Mouse (Mus musculus) hindbrain, embryonic 11.5 days (tissue): ENCODE measurements around the gene Cdyl2. TPM values are rescaled to one million over a fixed set of nuclear protein-coding genes. Genes with fewer than 3 reads are reported as not detected.

ENCODE experiments used
- ATAC-seq: fragments of 200-750 bp; cut with Nextera tagmentation; 2 replicates; pipeline ENCODE4 v1.8.0; 2017; ENCODE audit warnings: mild to moderate bottlenecking, moderate TSS enrichment, moderate library complexity; ENCODE audit not compliant: low FRiP score
- DNase-seq: peaks from one replicate; pipeline ENCODE4 v3.0.0-alpha.2; 2015; ENCODE audit warnings: low spot score
- H3K27ac ChIP-seq: fragments of 300-500 bp; sonication (generic); 2 replicates; pipeline ENCODE4 v1.5.1; 2014; ENCODE audit warnings: mild to moderate bottlenecking, low read depth, low read length
- H3K27me3 ChIP-seq: fragments of 300-500 bp; sonication (generic); 2 replicates; pipeline ENCODE4 v1.6.1; 2014; ENCODE audit warnings: mild to moderate bottlenecking, low read length, moderate library complexity, mixed read lengths; ENCODE audit not compliant: control insufficient read depth, insufficient read depth
- H3K36me3 ChIP-seq: fragments of 300-500 bp; sonication (generic); 2 replicates; pipeline ENCODE4 v1.6.1; 2014; ENCODE audit warnings: mild to moderate bottlenecking, low read length, moderate library complexity, mixed read lengths; ENCODE audit not compliant: control insufficient read depth, insufficient read depth
- H3K4me1 ChIP-seq: fragments of 300-500 bp; sonication (generic); replicated peaks from 2 replicates; pipeline ENCODE4 v1.6.1; 2014; ENCODE audit warnings: low read length, mixed read lengths; ENCODE audit not compliant: control insufficient read depth, insufficient read depth
- H3K4me2 ChIP-seq: fragments of 300-500 bp; sonication (generic); replicated peaks from 2 replicates; pipeline ENCODE4 v1.6.1; 2014; ENCODE audit warnings: mild to moderate bottlenecking, low read depth, low read length
- H3K4me3 ChIP-seq: fragments of 300-500 bp; sonication (generic); 2 replicates; pipeline ENCODE4 v1.5.1; 2014; ENCODE audit warnings: low read depth, low read length
- H3K9ac ChIP-seq: fragments of 300-500 bp; sonication (generic); 2 replicates; pipeline ENCODE4 v1.6.1; 2014; ENCODE audit warnings: low read depth, low read length
- H3K9me3 ChIP-seq: fragments of 300-500 bp; sonication (generic); 2 replicates; pipeline ENCODE4 v1.6.1; 2016; ENCODE audit warnings: low read length; ENCODE audit not compliant: control insufficient read depth
- WGBS: fragments of 180-500 bp; shearing (Covaris S2); extraction: QIAGEN DNeasy Blood & Tissue Kit; methylation state at CpG from one replicate; pipeline ENCODE4 v1.1.7; 2014; 5-methylcytosine and 5-hydroxymethylcytosine counted together
- polyA plus RNA-seq: library from polyadenylated mRNA; unstranded; fragments of >200 nt; fragmentation: Nextera tagmentation; extraction: Ambion mirVana; gene quantifications from 2 replicates; pipeline ENCODE4 v1.2.1, GENCODE M21; 2014

The Cdyl2 gene
- polyA plus RNA-seq, 1 experiment from 2014 or later: 6.4 TPM

DNA sequence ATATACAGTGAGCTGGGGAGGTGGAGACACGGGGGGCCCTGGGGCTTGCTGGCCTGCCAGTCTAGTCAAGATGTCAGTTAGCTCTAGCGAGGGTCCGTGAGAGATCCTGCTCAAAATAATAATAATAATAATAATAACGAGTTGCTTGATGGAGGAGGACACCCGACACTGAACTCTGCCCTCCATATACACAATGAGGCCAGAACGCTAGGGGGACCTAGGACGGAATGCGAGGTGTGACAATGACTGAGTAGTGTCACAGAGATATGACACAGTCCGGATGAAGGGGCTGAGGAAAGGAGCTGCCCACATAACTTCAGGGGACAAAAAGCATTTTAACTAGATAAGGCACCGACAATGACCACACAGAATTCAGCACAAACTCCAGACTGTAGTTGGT lies 96.4 kb downstream of the Cdyl2 start:
- WGBS: 87% methylated on average over 10 of the region's 10 CpGs
- H3K9me3 ChIP-seq: no peaks in the 10 kb centered on the region
- H3K27ac ChIP-seq: no peak overlapping the region
- no peak overlapping the region for H3K4me2 ChIP-seq
- DNase-seq: no peak
- no peak for ATAC-seq
- no peak overlapping the region for H3K9ac ChIP-seq
- H3K4me3 ChIP-seq: no peak overlapping the region
- no peaks in the 10 kb centered on the region for H3K27me3 ChIP-seq
- no peaks in the 10 kb centered on the region for H3K36me3 ChIP-seq
- H3K4me1 ChIP-seq: no peaks in the 10 kb centered on the region

GRCm38 (mm10) chr8:116635972-116636371 lies 96.8 kb downstream of the Cdyl2 start:
- no peak overlapping the region for H3K4me3 ChIP-seq
- H3K27ac ChIP-seq: no peak overlapping the region
- H3K9me3 ChIP-seq: no peaks in the 10 kb centered on the region
- H3K4me2 ChIP-seq: no peak overlapping the region
- ATAC-seq: no peak
- no peak overlapping the region for H3K9ac ChIP-seq
- DNase-seq: no peak
- WGBS: 91% methylated on average over 8 of the region's 8 CpGs
- no peaks in the 10 kb centered on the region for H3K27me3 ChIP-seq
- no peaks in the 10 kb centered on the region for H3K36me3 ChIP-seq
- no peaks in the 10 kb centered on the region for H3K4me1 ChIP-seq

GRCm38 (mm10) chr8:116635261-116635660 lies 97.5 kb downstream of the Cdyl2 start:
- Histone ChIP-seq H3K27ac (no peak overlapping the region), H3K9ac (no peak overlapping the region), H3K4me1 (no peaks in the 10 kb centered on the region), H3K36me3 (no peaks in the 10 kb centered on the region), H3K4me3 (no peak overlapping the region), H3K4me2 (no peak overlapping the region), H3K27me3 (no peaks in the 10 kb centered on the region), H3K9me3 (no peaks in the 10 kb centered on the region)
- ATAC-seq (no peak), DNase-seq (no peak)
- WGBS: 91% methylated on average over 13 of the region's 13 CpGs

- Histone ChIP-seq H3K36me3 (no peaks in the 10 kb centered on the region), H3K4me2 (no peak overlapping the region), H3K27ac (no peak overlapping the region), H3K9ac (no peak overlapping the region), H3K4me3 (no peak overlapping the region), H3K27me3 (no peaks in the 10 kb centered on the region), H3K9me3 (no peaks in the 10 kb centered on the region), H3K4me1 (no peaks in the 10 kb centered on the region)
- DNase-seq: no peak
- ATAC-seq: no peak
- WGBS: 94% methylated on average over 4 of the region's 4 CpGs
Measured at GRCm38 (mm10) chr8:116634436-116634835, 98.4 kb downstream of the Cdyl2 start.

DNA sequence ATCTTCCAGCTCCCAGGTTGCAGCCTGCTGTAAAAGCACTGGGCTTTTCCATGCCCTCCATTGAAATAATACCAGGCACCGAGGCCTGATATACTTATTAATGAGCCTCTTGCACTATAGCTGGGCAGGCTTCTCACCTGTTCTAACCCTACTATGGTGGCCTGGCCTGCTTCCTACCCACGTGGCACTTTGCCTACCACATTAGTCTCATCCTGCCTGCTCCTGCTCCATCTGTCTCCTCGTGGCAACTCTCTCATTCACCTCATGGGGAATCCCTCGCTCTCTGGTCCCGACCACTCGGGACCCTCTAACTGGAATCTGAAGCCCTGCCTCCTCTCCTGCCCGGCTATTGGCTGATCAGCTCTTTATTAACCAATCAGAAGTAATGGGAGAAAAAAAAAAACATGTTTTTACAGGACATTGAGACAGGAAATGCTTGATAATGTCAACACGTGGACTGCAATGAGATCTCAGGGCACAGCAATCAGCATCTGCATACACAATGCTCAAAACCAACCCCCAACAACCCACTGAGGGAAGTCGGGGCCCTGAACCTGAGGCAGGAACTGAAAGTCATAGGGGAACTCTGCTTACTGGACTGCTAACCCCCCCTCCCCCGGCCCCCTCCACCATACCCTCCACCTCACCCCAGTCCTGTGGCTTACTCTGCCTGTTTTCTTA lies 99.2 kb downstream of the Cdyl2 start:
- Histone ChIP-seq H3K4me1 (no peaks in the 10 kb centered on the region), H3K27me3 (no peaks in the 10 kb centered on the region), H3K9ac (no peak overlapping the region), H3K27ac (no peak overlapping the region), H3K9me3 (no peaks in the 10 kb centered on the region), H3K36me3 (no peaks in the 10 kb centered on the region), H3K4me2 (no peak overlapping the region), H3K4me3 (no peak overlapping the region)
- DNase-seq (no peak), ATAC-seq (no peak)
- 78% methylated on average over 10 of the region's 10 CpGs for WGBS

DNA sequence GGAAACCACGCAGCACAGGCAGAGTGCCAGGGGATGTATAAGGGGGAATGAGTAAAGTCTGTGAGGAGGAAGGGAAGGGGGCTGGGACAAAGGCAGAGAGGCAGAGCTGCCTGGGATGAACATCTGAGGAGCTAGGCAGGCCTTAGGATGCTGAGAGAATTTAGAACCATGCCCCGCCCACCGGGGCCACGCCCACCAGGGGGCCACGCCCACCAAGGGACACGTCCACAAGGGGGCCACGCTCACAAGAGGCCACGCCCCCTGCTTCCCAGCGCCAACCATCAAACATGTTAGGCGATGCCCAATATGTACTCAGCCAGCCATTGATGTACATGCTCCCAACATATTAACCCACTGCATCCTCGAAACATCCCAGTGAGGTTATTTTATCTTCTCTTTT lies 102.7 kb downstream of the Cdyl2 start:
- H3K4me2 ChIP-seq: no peak overlapping the region
- H3K36me3 ChIP-seq: no peaks in the 10 kb centered on the region
- H3K4me1 ChIP-seq: no peaks in the 10 kb centered on the region
- ATAC-seq (no peak), DNase-seq (no peak)
- no peaks in the 10 kb centered on the region for H3K9me3 ChIP-seq
- no peak overlapping the region for H3K27ac ChIP-seq
- WGBS: 37% methylated on average over 11 of the region's 11 CpGs
- H3K9ac ChIP-seq: no peak overlapping the region
- H3K27me3 ChIP-seq: no peaks in the 10 kb centered on the region
- H3K4me3 ChIP-seq: no peak overlapping the region

DNA sequence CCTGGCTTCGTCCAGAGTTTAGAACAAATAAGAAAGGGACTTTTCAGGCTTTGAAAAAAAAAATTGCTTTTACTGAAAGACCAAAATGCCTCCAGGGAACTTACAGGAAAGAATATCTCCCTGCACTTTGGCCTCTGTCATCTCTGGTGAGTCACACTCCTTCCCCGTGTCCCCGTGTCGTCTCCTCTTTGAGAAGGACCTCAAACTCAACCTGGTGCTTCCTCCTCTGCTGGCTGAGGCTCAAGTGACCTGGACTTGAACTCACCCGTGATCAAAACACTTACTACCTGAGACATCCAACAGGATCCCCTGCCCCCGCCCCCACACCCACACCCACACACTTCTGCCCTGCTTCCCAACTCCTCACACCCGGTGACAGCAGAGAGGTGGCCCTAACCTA lies 103.8 kb downstream of the Cdyl2 start:
- WGBS: 85% methylated on average over 7 of the region's 7 CpGs
- ATAC-seq (no peak), DNase-seq (no peak)
- Histone ChIP-seq H3K4me2 (no peak overlapping the region), H3K27me3 (no peaks in the 10 kb centered on the region), H3K9me3 (no peaks in the 10 kb centered on the region), H3K27ac (no peak overlapping the region), H3K4me1 (no peaks in the 10 kb centered on the region), H3K36me3 (no peaks in the 10 kb centered on the region), H3K4me3 (no peak overlapping the region), H3K9ac (no peak overlapping the region)

DNA sequence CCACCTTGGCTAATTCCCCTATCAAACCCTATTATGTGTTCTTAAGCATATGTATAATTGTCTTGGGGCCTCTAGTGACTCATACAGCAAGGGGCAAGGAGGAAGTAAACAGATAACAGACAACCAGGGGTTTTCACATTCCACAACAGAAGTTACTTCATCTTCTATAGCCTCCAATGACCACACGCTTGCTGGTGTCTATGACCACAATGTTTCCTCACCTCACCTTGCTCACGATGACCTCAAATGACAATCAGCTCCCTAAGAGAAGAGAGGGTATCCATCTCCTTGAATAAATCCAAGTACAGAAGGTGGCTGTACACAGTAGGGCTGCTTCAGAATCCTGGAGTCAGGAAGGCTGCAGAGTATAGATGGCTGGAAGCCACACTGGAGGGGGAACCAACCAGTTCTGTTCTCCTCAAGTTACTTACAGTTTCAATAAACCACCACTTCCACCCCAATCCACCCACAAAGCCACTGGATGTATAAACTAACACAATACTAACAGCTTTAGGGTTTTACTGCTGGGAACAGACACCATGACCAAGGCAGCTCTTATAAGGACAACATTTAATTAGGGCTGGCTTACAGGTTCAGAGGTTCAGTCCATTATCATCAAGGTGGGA lies 104.8 kb downstream of the Cdyl2 start:
- Histone ChIP-seq H3K4me3 (no peak overlapping the region), H3K27me3 (no peaks in the 10 kb centered on the region), H3K36me3 (no peaks in the 10 kb centered on the region), H3K4me2 (no peak overlapping the region), H3K9ac (no peak overlapping the region), H3K9me3 (no peaks in the 10 kb centered on the region), H3K27ac (no peak overlapping the region), H3K4me1 (no peaks in the 10 kb centered on the region)
- ATAC-seq (no peak), DNase-seq (no peak)
- 93% methylated on average over 2 of the region's 2 CpGs for WGBS

GRCm38 (mm10) chr8:116623591-116623990 lies 109.2 kb downstream of the Cdyl2 start:
- ATAC-seq (no peak), DNase-seq (no peak)
- Histone ChIP-seq H3K9ac (no peak overlapping the region), H3K4me3 (no peak overlapping the region), H3K4me1 (no peaks in the 10 kb centered on the region; the same call in 1 of the 2 replicates), H3K9me3 (no peaks in the 10 kb centered on the region), H3K36me3 (no peaks in the 10 kb centered on the region), H3K27ac (no peak overlapping the region), H3K27me3 (no peaks in the 10 kb centered on the region), H3K4me2 (no peak overlapping the region)
- WGBS: 99% methylated on average over 11 of the region's 11 CpGs
